Mouse (Mus musculus) gastrocnemius, postnatal 36 days (tissue): ENCODE data around the gene Agpat2. TPM values are rescaled to one million over a fixed set of nuclear protein-coding genes. Genes with fewer than 3 reads are reported as not detected.

Source experiments
- DNase-seq, 2 experiments: peaks; one replicate each; pipeline ENCODE4 v3.0.0; 2022
- intact Hi-C: fragments of 180-260 bp; cut with DNase I; formaldehyde crosslinking; loops from one replicate; pipeline ENCODE4 v1.15.1; 2025
- long read RNA-seq, 2 experiments: library from polyadenylated mRNA; stranded (forward); transcript quantifications; one replicate each; pipeline ENCODE4 v2.0.0; 2021
- total RNA-seq, 2 experiments: library from RNA; stranded (reverse); gene quantifications; 2 replicates each; pipeline ENCODE4 v1.2.3; 2021

Agpat2 gene
- total RNA-seq = 1 to 10 TPM; 5.6 to 5.9 TPM
- long read RNA-seq, experiment 1, transcript Agpat2-201 (6 exons, 1,489 nt) = major isoform, 8 of 11 reads
- long read RNA-seq, experiment 1, partial matches to known transcripts = 1 of 11 reads
- long read RNA-seq, experiment 1, other reads (novel, unspliced or antisense) = 0 of 11 reads
- long read RNA-seq, experiment 2, transcript Agpat2-201 (6 exons, 1,489 nt) = major isoform, 9 of 17 reads
- long read RNA-seq, experiment 2, partial matches to known transcripts = 3 of 17 reads
- long read RNA-seq, experiment 2, other reads (novel, unspliced or antisense) = 0 of 17 reads

- DNase-seq = peak; percentile 61 to 67
- intact Hi-C loops = no loop called here
These were observed at the start of gene Agpat2 for GRCm38 (mm10) chr2:26603720-26604671. Agpat2 (minus strand) TSS chr2:26604417.

GRCm38 (mm10) chr2:26646643-26647293 is 42.6 kb upstream of the Agpat2 start:
- intact Hi-C loops = loop anchor here (1.0 to 10.0 kb wide), 3 partner anchors 19 to 388 kb away; partner anchors contain the start of gene Surf6
- peak; percentile 51 to 64 for DNase-seq

- intact Hi-C loops = loop anchor here (10.0 kb wide), 2 partner anchors 261 to 391 kb away; partner anchors contain the start of gene Surf6
- no peak for DNase-seq
These were observed 39.7 kb upstream of the Agpat2 start for GRCm38 (mm10) chr2:26643942-26644341.

- DNase-seq = no peak
- intact Hi-C loops = loop anchor here (10.0 kb wide), 2 partner anchors 264 to 394 kb away; partner anchors contain the start of gene Surf6
These were observed 36.9 kb upstream of the Agpat2 start for GRCm38 (mm10) chr2:26641006-26641647.

- intact Hi-C loops = loop anchor here (5.0 to 10.0 kb wide), 3 partner anchors 43 to 395 kb away; partner anchors contain the start of gene Surf6
These were observed 35.9 kb upstream of the Agpat2 start for GRCm38 (mm10) chr2:26639838-26640830.

GRCm38 (mm10) chr2:26639083-26639482 is 34.9 kb upstream of the Agpat2 start:
- DNase-seq = no peak
- intact Hi-C loops = loop anchor here (5.0 kb wide), 1 partner anchor 42 kb away; no protein-coding TSS in a partner anchor

More at GRCm38 (mm10) chr2:26639838-26640830, 35.9 kb upstream of the Agpat2 start:
- peak; percentile 94 to 97 for DNase-seq

GRCm38 (mm10) chr2:26638572-26638971 is 34.4 kb upstream of the Agpat2 start:
- intact Hi-C loops = loop anchor here (5.0 kb wide), 1 partner anchor 41 kb away; no protein-coding TSS in a partner anchor
- DNase-seq = no peak

GRCm38 (mm10) chr2:26638039-26638438 is 33.8 kb upstream of the Agpat2 start:
- intact Hi-C loops = loop anchor here (5.0 kb wide), 1 partner anchor 41 kb away; no protein-coding TSS in a partner anchor
- DNase-seq = no peak

GRCm38 (mm10) chr2:26637316-26637932 is 33.2 kb upstream of the Agpat2 start:
- intact Hi-C loops = loop anchor here (5.0 kb wide), 1 partner anchor 40 kb away; no protein-coding TSS in a partner anchor
- no peak for DNase-seq

- intact Hi-C loops = loop anchor here (5.0 kb wide), 1 partner anchor 39 kb away; no protein-coding TSS in a partner anchor
- DNase-seq = no peak
These were observed 32.1 kb upstream of the Agpat2 start for GRCm38 (mm10) chr2:26636325-26636635.

GRCm38 (mm10) chr2:26635489-26636324 is 31.5 kb upstream of the Agpat2 start:
- DNase-seq = no peak
- intact Hi-C loops = loop anchor here (5.0 kb wide), 1 partner anchor 38 kb away; no protein-coding TSS in a partner anchor

- intact Hi-C loops = loop anchor here (5.0 kb wide), 1 partner anchor 38 kb away; no protein-coding TSS in a partner anchor
- DNase-seq = no peak
These were observed 30.6 kb upstream of the Agpat2 start for GRCm38 (mm10) chr2:26634629-26635488.

GRCm38 (mm10) chr2:26633953-26634530 is 29.8 kb upstream of the Agpat2 start:
- intact Hi-C loops = no loop called here
- no peak for DNase-seq

GRCm38 (mm10) chr2:26632541-26633395 is 28.6 kb upstream of the Agpat2 start:
- intact Hi-C loops = no loop called here
- DNase-seq = no peak
